Mouse (Mus musculus) spleen, adult 2 months (tissue): ENCODE measurements around the gene Spem1.

ENCODE experiments used
- CTCF ChIP-seq: fragments of 200-500 bp; IDR thresholded peaks from 2 replicates; pipeline ENCODE4 v1.5.1; 2011; ENCODE audit warnings: mild to moderate bottlenecking, inconsistent platforms; ENCODE audit not compliant: insufficient read depth, insufficient read length, insufficient replicate concordance; ENCODE audit errors: extremely low read depth
- POLR2A ChIP-seq: fragments of 200-500 bp; IDR thresholded peaks from 2 replicates; pipeline ENCODE4 v1.6.1; 2011; ENCODE audit warnings: low read depth, low read length, inconsistent platforms

- TF ChIP-seq POLR2A (no peak), CTCF (no peak)
Measured at GRCm38 (mm10) chr11:69778985-69779384, 43.0 kb downstream of the Spem1 start.
